Mouse (Mus musculus) liver, adult 2 months (tissue): ENCODE measurements around the gene Acvr1b. TPM values are rescaled to one million over a fixed set of nuclear protein-coding genes. Genes with fewer than 3 reads are reported as not detected.

Experiments
- DNase-seq: peaks from one replicate; pipeline ENCODE4 v3.0.0-alpha.2; 2011; ENCODE audit warnings: low read depth, low spot score; ENCODE audit errors: extremely low read depth
- H3K27ac ChIP-seq: fragments of 200-500 bp; replicated peaks from 2 replicates; pipeline ENCODE4 v1.5.1; 2012; ENCODE audit warnings: low read depth, mild to moderate bottlenecking, control low read depth, inconsistent platforms, low read length; ENCODE audit not compliant: insufficient read depth
- H3K27me3 ChIP-seq: fragments of 200-500 bp; 2 replicates; pipeline ENCODE4 v1.6.1; 2012; ENCODE audit warnings: mild to moderate bottlenecking, moderate library complexity, low read length, inconsistent platforms; ENCODE audit not compliant: control insufficient read depth, insufficient read depth
- H3K36me3 ChIP-seq: fragments of 200-500 bp; 2 replicates; pipeline ENCODE4 v1.6.1; 2012; ENCODE audit warnings: low read length, inconsistent platforms; ENCODE audit not compliant: control insufficient read depth, insufficient read depth
- H3K4me1 ChIP-seq: fragments of 200-500 bp; 2 replicates; pipeline ENCODE4 v1.6.1; 2011; ENCODE audit warnings: low read length; ENCODE audit not compliant: control insufficient read depth, insufficient read depth
- H3K4me3 ChIP-seq: fragments of 200-500 bp; 2 replicates; pipeline ENCODE4 v1.5.1; 2011; ENCODE audit warnings: low read depth, mild to moderate bottlenecking, control low read depth, low read length, moderate library complexity; ENCODE audit not compliant: insufficient read depth
- H3K79me2 ChIP-seq: fragments of 200-500 bp; 2 replicates; pipeline ENCODE4 v1.6.1; 2012; ENCODE audit warnings: inconsistent platforms, mild to moderate bottlenecking, low read length, moderate library complexity; ENCODE audit not compliant: control insufficient read depth, insufficient read depth
- H3K9ac ChIP-seq: fragments of 200-500 bp; 2 replicates; pipeline ENCODE4 v1.6.1; 2012; ENCODE audit warnings: low read depth, mild to moderate bottlenecking, control low read depth, inconsistent platforms, low read length
- CTCF ChIP-seq: fragments of 200-500 bp; IDR thresholded peaks from 2 replicates; pipeline ENCODE4 v1.5.1; 2011; ENCODE audit warnings: low read depth, low read length, control low read depth
- POLR2A ChIP-seq: fragments of 200-500 bp; IDR thresholded peaks from 2 replicates; pipeline ENCODE4 v1.6.1; 2011; ENCODE audit warnings: low read length, control low read depth; ENCODE audit not compliant: insufficient read depth; ENCODE audit errors: extremely low read depth
- WGBS: fragments of 180-500 bp; shearing (Covaris S2); methylation state at CpG from one replicate; pipeline ENCODE4 v1.1.7; 2018; 5-methylcytosine and 5-hydroxymethylcytosine counted together
- polyA plus RNA-seq: library from polyadenylated mRNA; depleted of rRNA; stranded (reverse); fragments of >200 nt; gene quantifications from 2 replicates; pipeline ENCODE4 v1.2.3, GENCODE M21; 2012
- total RNA-seq: library from RNA; depleted of rRNA; stranded (reverse); fragments of >200 nt; gene quantifications from 2 replicates; pipeline ENCODE4 v1.2.3, GENCODE M21; 2014

The Acvr1b gene
- total and polyA plus RNA-seq, 2 experiments = 5.0 to 9.6 TPM

- Histone ChIP-seq H3K36me3 (no peaks in the 10 kb centered on the region), H3K27ac (no peak overlapping the region), H3K27me3 (no peaks in the 10 kb centered on the region), H3K4me1 (no peaks in the 10 kb centered on the region), H3K9ac (no peak overlapping the region), H3K4me3 (no peak overlapping the region), H3K79me2 (no peaks in the 10 kb centered on the region)
- no peak for DNase-seq
- WGBS = 77% methylated on average over 3 of the region's 3 CpGs
- TF ChIP-seq CTCF = no peak
- no peak for TF ChIP-seq POLR2A
Measured at GRCm38 (mm10) chr15:101233183-101233582, 59.3 kb downstream of the Acvr1b start.

GRCm38 (mm10) chr15:101233641-101234275 lies 59.9 kb downstream of the Acvr1b start:
- no peaks in the 10 kb centered on the region for H3K36me3 ChIP-seq
- TF ChIP-seq CTCF = no peak
- TF ChIP-seq POLR2A = no peak
- H3K27ac ChIP-seq = no peak overlapping the region
- no peaks in the 10 kb centered on the region for H3K79me2 ChIP-seq
- no peak for DNase-seq
- H3K27me3 ChIP-seq = no peaks in the 10 kb centered on the region
- H3K9ac ChIP-seq = no peak overlapping the region
- H3K4me3 ChIP-seq = no peak overlapping the region
- H3K4me1 ChIP-seq = no peaks in the 10 kb centered on the region
- 58% methylated on average over 11 of the region's 11 CpGs for WGBS

- Histone ChIP-seq H3K9ac (no peak overlapping the region), H3K27ac (no peak overlapping the region)
- 62% methylated on average over 10 of the region's 10 CpGs for WGBS
Measured at GRCm38 (mm10) chr15:101234611-101235341, 60.9 kb downstream of the Acvr1b start.

GRCm38 (mm10) chr15:101235342-101235698 lies 61.5 kb downstream of the Acvr1b start:
- Histone ChIP-seq H3K27me3 (no peaks in the 10 kb centered on the region), H3K4me1 (no peaks in the 10 kb centered on the region), H3K36me3 (no peaks in the 10 kb centered on the region), H3K4me3 (no peak overlapping the region), H3K79me2 (no peaks in the 10 kb centered on the region), H3K9ac (no peak overlapping the region), H3K27ac (no peak overlapping the region)
- DNase-seq = no peak
- no peak for TF ChIP-seq CTCF
- TF ChIP-seq POLR2A = no peak
- 37% methylated on average over 5 of the region's 5 CpGs for WGBS

More at GRCm38 (mm10) chr15:101234611-101235341, 60.9 kb downstream of the Acvr1b start:
- Histone ChIP-seq H3K36me3 (no peaks in the 10 kb centered on the region), H3K4me3 (no peak overlapping the region), H3K27me3 (no peaks in the 10 kb centered on the region), H3K4me1 (no peaks in the 10 kb centered on the region), H3K79me2 (no peaks in the 10 kb centered on the region)
- TF ChIP-seq POLR2A (no peak), CTCF (no peak)
- DNase-seq = no peak

- no peak for DNase-seq
- H3K27me3 ChIP-seq = no peaks in the 10 kb centered on the region
- H3K79me2 ChIP-seq = no peaks in the 10 kb centered on the region
- H3K36me3 ChIP-seq = no peaks in the 10 kb centered on the region
- WGBS = 21% methylated on average over 12 of the region's 12 CpGs
- no peak overlapping the region for H3K27ac ChIP-seq
- no peak overlapping the region for H3K9ac ChIP-seq
- TF ChIP-seq POLR2A (no peak), CTCF (no peak)
- H3K4me3 ChIP-seq = no peak overlapping the region
- no peaks in the 10 kb centered on the region for H3K4me1 ChIP-seq
Measured at GRCm38 (mm10) chr15:101235728-101236327, 62.0 kb downstream of the Acvr1b start.
